In the genomic region with DNA sequence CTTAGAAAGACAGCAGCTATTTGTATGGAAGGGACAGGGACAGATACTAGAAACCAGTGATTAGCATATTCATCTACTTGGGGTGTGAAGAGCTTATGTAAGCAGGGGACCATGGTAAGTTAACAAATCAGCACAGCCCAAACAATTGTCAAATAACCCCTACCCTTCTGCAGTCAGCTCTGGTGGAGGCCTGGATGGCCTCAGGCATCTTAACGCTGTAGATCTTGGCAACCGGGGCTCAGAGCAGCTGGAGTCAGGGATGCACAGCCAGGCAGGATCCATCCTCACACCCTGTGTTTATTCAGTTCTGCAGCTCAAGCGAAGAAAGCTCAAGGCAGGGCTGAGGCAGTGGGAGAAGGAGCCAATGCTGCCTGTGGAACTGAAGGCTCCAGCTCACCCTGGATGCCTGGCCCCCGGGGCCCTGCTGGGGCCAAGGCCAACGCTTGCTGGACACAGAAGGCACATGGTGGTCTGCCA, we compare ENCODE assay signal across 10 mouse cellular contexts.
DNase-seq lines count a peak whose midpoint lies in the region; ATAC-seq and TF ChIP-seq lines count a peak whose summit lies in the region.
"Had no signal": no experiment of that assay in that cellular context is flagged by ENCODE, and none has a peak within 500 bp of the region (broad histone marks: within the 10 kb centered on the region; RNA-seq: fewer than 3 reads in every experiment).

No protein-coding gene starts in this region.

- H3K4me3 ChIP-seq in forebrain, embryonic 10.5 days = no peak overlapping the region
- no peak overlapping the region for H3K4me3 ChIP-seq in hindbrain, embryonic 15.5 days
- H3K4me3 ChIP-seq in stomach, postnatal 0 days (ENCODE audit: low read depth, low read length) = no peak overlapping the region
- H3K4me3 ChIP-seq: embryonic facial prominence, embryonic 15.5 days; megakaryocyte, embryonic 14.5 days had no signal

- TF ChIP-seq CTCF in stomach, postnatal 0 days (IDR thresholded peaks at IDR 0.05; ENCODE audit: low read depth) = no peak

- peak; percentile 82 for ATAC-seq in hindbrain, embryonic 15.5 days (ENCODE audit: low FRiP score, low read depth)
- peak; percentile 62; the same call in 1 of the 2 replicates for ATAC-seq in stomach, postnatal 0 days (ENCODE audit: low FRiP score, low TSS enrichment)
- ATAC-seq in inflammation-experienced regulatory T-cells, adult 6 months = no peak

- H3K9me3 ChIP-seq in forebrain, embryonic 10.5 days = no peaks in the 10 kb centered on the region
- no peaks in the 10 kb centered on the region for H3K9me3 ChIP-seq in hindbrain, embryonic 15.5 days
- no peaks in the 10 kb centered on the region for H3K9me3 ChIP-seq in stomach, postnatal 0 days (ENCODE audit: control insufficient read depth, low read length)
- H3K9me3 ChIP-seq: embryonic facial prominence, embryonic 15.5 days had no signal

- H3K9ac ChIP-seq in hindbrain, embryonic 15.5 days = no peak overlapping the region
- no peak overlapping the region for H3K9ac ChIP-seq in stomach, postnatal 0 days (ENCODE audit: low read length)
- H3K9ac ChIP-seq: embryonic facial prominence, embryonic 15.5 days had no signal

- WGBS in forebrain, embryonic 10.5 days = 49% methylated on average over 5 of the region's 5 CpGs
- 19% methylated on average over 5 of the region's 5 CpGs for WGBS in hindbrain, embryonic 15.5 days
- WGBS in stomach, postnatal 0 days = 31% methylated on average over 5 of the region's 5 CpGs

- H3K4me2 ChIP-seq in hindbrain, embryonic 15.5 days = no peak overlapping the region
- no peak overlapping the region for H3K4me2 ChIP-seq in stomach, postnatal 0 days (replicated peaks; ENCODE audit: low read depth)
- H3K4me2 ChIP-seq: embryonic facial prominence, embryonic 15.5 days had no signal

- peaks cover 20% of the 10 kb centered on the region for H3K4me1 ChIP-seq in forebrain, embryonic 10.5 days
- H3K4me1 ChIP-seq in hindbrain, embryonic 15.5 days (replicated peaks) = peaks cover 7% of the 10 kb centered on the region
- no peaks in the 10 kb centered on the region for H3K4me1 ChIP-seq in stomach, postnatal 0 days (replicated peaks; ENCODE audit: control insufficient read depth, insufficient read depth)
- H3K4me1 ChIP-seq: embryonic facial prominence, embryonic 15.5 days; megakaryocyte, embryonic 14.5 days had no signal

- H3K27me3 ChIP-seq in forebrain, embryonic 10.5 days (ENCODE audit: poor library complexity, severe bottlenecking) = no peaks in the 10 kb centered on the region; the same call in 1 of the 2 replicates
- H3K27me3 ChIP-seq in hindbrain, embryonic 15.5 days = no peaks in the 10 kb centered on the region
- no peaks in the 10 kb centered on the region for H3K27me3 ChIP-seq in stomach, postnatal 0 days (ENCODE audit: control insufficient read depth, insufficient read depth, low read length)
- H3K27me3 ChIP-seq: embryonic facial prominence, embryonic 15.5 days had no signal

- TF ChIP-seq EP300 in stomach, postnatal 0 days (optimal IDR thresholded peaks at IDR 0.05) = no peak

- peak overlapping the region; percentile 75 for H3K27ac ChIP-seq in forebrain, embryonic 10.5 days
- 0 out of 2 replicates have a peak overlapping the region, but pooled peaks have one; percentile 42 for H3K27ac ChIP-seq in hindbrain, embryonic 15.5 days (replicated peaks)
- peak overlapping the region; percentile 58; the same call in 1 of the 2 replicates for H3K27ac ChIP-seq in stomach, postnatal 0 days (replicated peaks)
- H3K27ac ChIP-seq: embryonic facial prominence, embryonic 15.5 days had no signal

- peak; percentile 50 for DNase-seq in lung, postnatal 10 days
- DNase-seq in lung, postnatal 14 days = no peak
- DNase-seq in forebrain, embryonic 10.5 days (ENCODE audit: extremely low spot score, low spot score) = no peak
- DNase-seq in stomach, postnatal 0 days (ENCODE audit: low spot score) = no peak
- no peak for DNase-seq in liver
- DNase-seq in c-Kit-positive CD71-positive TER-119-positive erythroid progenitor cells, embryonic 14.5 days (ENCODE audit: low spot score) = no peak

- no peaks in the 10 kb centered on the region for H3K36me3 ChIP-seq in forebrain, embryonic 10.5 days (replicated peaks)
- no peaks in the 10 kb centered on the region for H3K36me3 ChIP-seq in hindbrain, embryonic 15.5 days
- no peaks in the 10 kb centered on the region for H3K36me3 ChIP-seq in stomach, postnatal 0 days (ENCODE audit: control insufficient read depth, insufficient read depth, low read length)
- H3K36me3 ChIP-seq: embryonic facial prominence, embryonic 15.5 days had no signal
